Mouse (Mus musculus): Measurements from ENCODE around the gene Rin1. TPM values are rescaled to one million over a fixed set of nuclear protein-coding genes. Genes with fewer than 3 reads are reported as not detected.

Rin1 gene
- polyA plus RNA-seq, 1 experiment = 4.0 TPM

GRCm38 (mm10) chr19:5048138-5049056, 1.9 kb upstream of the Rin1 start:
- no peak for DNase-seq (ENCODE audit: low read depth)
- TF ChIP-seq CTCF (IDR thresholded peaks at IDR 0.05; ENCODE audit: borderline replicate concordance, extremely low read depth, insufficient read depth, insufficient read length) (no peak), POLR2A (IDR thresholded peaks at IDR 0.05; ENCODE audit: borderline replicate concordance, extremely low read depth, insufficient read depth, insufficient read length, poor library complexity, severe bottlenecking) (no peak)

- no peak for TF ChIP-seq POLR2A (IDR thresholded peaks at IDR 0.05; ENCODE audit: borderline replicate concordance, extremely low read depth, insufficient read depth, insufficient read length, poor library complexity, severe bottlenecking)
- TF ChIP-seq CTCF (IDR thresholded peaks at IDR 0.05; ENCODE audit: borderline replicate concordance, extremely low read depth, insufficient read depth, insufficient read length) = no peak
- no peak for DNase-seq (ENCODE audit: low read depth)
Measured at GRCm38 (mm10) chr19:5049325-5049724, 956 bp upstream of the Rin1 start.

- DNase-seq (ENCODE audit: low read depth) = no peak
- no peak for TF ChIP-seq POLR2A (IDR thresholded peaks at IDR 0.05; ENCODE audit: borderline replicate concordance, extremely low read depth, insufficient read depth, insufficient read length, poor library complexity, severe bottlenecking)
- no peak for TF ChIP-seq CTCF (IDR thresholded peaks at IDR 0.05; ENCODE audit: borderline replicate concordance, extremely low read depth, insufficient read depth, insufficient read length)
Measured at GRCm38 (mm10) chr19:5051031-5051430, 750 bp downstream of the Rin1 start.

- no peak for TF ChIP-seq CTCF (IDR thresholded peaks at IDR 0.05; ENCODE audit: borderline replicate concordance, extremely low read depth, insufficient read depth, insufficient read length)
- no peak for TF ChIP-seq POLR2A (IDR thresholded peaks at IDR 0.05; ENCODE audit: borderline replicate concordance, extremely low read depth, insufficient read depth, insufficient read length, poor library complexity, severe bottlenecking)
- no peak for DNase-seq (ENCODE audit: low read depth)
Measured at GRCm38 (mm10) chr19:5051515-5051914, 1.2 kb downstream of the Rin1 start.

- DNase-seq (ENCODE audit: low read depth) = no peak
- TF ChIP-seq POLR2A (IDR thresholded peaks at IDR 0.05; ENCODE audit: borderline replicate concordance, extremely low read depth, insufficient read depth, insufficient read length, poor library complexity, severe bottlenecking) (no peak), CTCF (IDR thresholded peaks at IDR 0.05; ENCODE audit: borderline replicate concordance, extremely low read depth, insufficient read depth, insufficient read length) (no peak)
Measured at GRCm38 (mm10) chr19:5052166-5052822, 2.0 kb downstream of the Rin1 start.

- DNase-seq (ENCODE audit: low read depth) = no peak
- no peak for TF ChIP-seq CTCF (IDR thresholded peaks at IDR 0.05; ENCODE audit: borderline replicate concordance, extremely low read depth, insufficient read depth, insufficient read length)
- TF ChIP-seq POLR2A (IDR thresholded peaks at IDR 0.05; ENCODE audit: borderline replicate concordance, extremely low read depth, insufficient read depth, insufficient read length, poor library complexity, severe bottlenecking) = no peak
Measured at GRCm38 (mm10) chr19:5052853-5053252, 2.6 kb downstream of the Rin1 start.

- DNase-seq (ENCODE audit: low read depth) = peak; percentile 34
- TF ChIP-seq CTCF (IDR thresholded peaks at IDR 0.05; ENCODE audit: borderline replicate concordance, extremely low read depth, insufficient read depth, insufficient read length) (peak; percentile 80), POLR2A (IDR thresholded peaks at IDR 0.05; ENCODE audit: borderline replicate concordance, extremely low read depth, insufficient read depth, insufficient read length, poor library complexity, severe bottlenecking) (no peak)
Measured at GRCm38 (mm10) chr19:5053909-5054308, 3.6 kb downstream of the Rin1 start.

- TF ChIP-seq CTCF (IDR thresholded peaks at IDR 0.05; ENCODE audit: borderline replicate concordance, extremely low read depth, insufficient read depth, insufficient read length) (peak; percentile 93), POLR2A (IDR thresholded peaks at IDR 0.05; ENCODE audit: borderline replicate concordance, extremely low read depth, insufficient read depth, insufficient read length, poor library complexity, severe bottlenecking) (no peak)
- peak; percentile 77 for DNase-seq (ENCODE audit: low read depth)
Measured at GRCm38 (mm10) chr19:5056251-5056650, 6.0 kb downstream of the Rin1 start.

- no peak for DNase-seq (ENCODE audit: low read depth)
- TF ChIP-seq CTCF (IDR thresholded peaks at IDR 0.05; ENCODE audit: borderline replicate concordance, extremely low read depth, insufficient read depth, insufficient read length) (no peak), POLR2A (IDR thresholded peaks at IDR 0.05; ENCODE audit: borderline replicate concordance, extremely low read depth, insufficient read depth, insufficient read length, poor library complexity, severe bottlenecking) (no peak)
Measured at GRCm38 (mm10) chr19:5057876-5058775, 7.8 kb downstream of the Rin1 start.

- TF ChIP-seq CTCF (IDR thresholded peaks at IDR 0.05; ENCODE audit: borderline replicate concordance, extremely low read depth, insufficient read depth, insufficient read length) (no peak), POLR2A (IDR thresholded peaks at IDR 0.05; ENCODE audit: borderline replicate concordance, extremely low read depth, insufficient read depth, insufficient read length, poor library complexity, severe bottlenecking) (no peak)
- no peak for DNase-seq (ENCODE audit: low read depth)
Measured at GRCm38 (mm10) chr19:5058801-5059771, 8.8 kb downstream of the Rin1 start.

Measured in brain, embryonic 14.5 days (tissue).